Comparison of ENCODE assay signal across 9 mouse cellular contexts in genomic region chr2:27983884-27984283, GRCm38 (mm10).
DNase-seq lines count a peak whose midpoint lies in the region; ATAC-seq lines count a peak whose summit lies in the region.
"Had no signal": no experiment of that assay in that cellular context is flagged by ENCODE, and none has a peak within 500 bp of the region (broad histone marks: within the 10 kb centered on the region; RNA-seq: fewer than 3 reads in every experiment).

No protein-coding gene starts in this region.

- no peak overlapping the region for H3K9ac ChIP-seq in midbrain, embryonic 14.5 days (replicated peaks; ENCODE audit: low read length)
- H3K9ac ChIP-seq in midbrain, embryonic 16.5 days (ENCODE audit: low read depth, low read length) = no peak overlapping the region

- no peak for ATAC-seq in CD4-positive, CD25-positive, alpha-beta regulatory T cell, adult 4 months
- ATAC-seq in midbrain, embryonic 14.5 days (ENCODE audit: low FRiP score, low TSS enrichment) = no peak
- ATAC-seq in midbrain, embryonic 16.5 days = no peak
- ATAC-seq in granulocyte monocyte progenitor cell, adult 5-6 weeks (replicated peaks; ENCODE audit: poor library complexity, severe bottlenecking) = peak; percentile 62; the same call in 1 of the 2 replicates

- no peaks in the 10 kb centered on the region for H3K4me1 ChIP-seq in midbrain, embryonic 14.5 days (ENCODE audit: control insufficient read depth, insufficient read depth, low read length)
- no peaks in the 10 kb centered on the region for H3K4me1 ChIP-seq in midbrain, embryonic 16.5 days (ENCODE audit: control insufficient read depth, insufficient read depth, low read length)
- H3K4me1 ChIP-seq: megakaryocyte, embryonic 14.5 days had no signal

- no peak overlapping the region for H3K4me3 ChIP-seq in midbrain, embryonic 14.5 days (replicated peaks; ENCODE audit: low read depth, low read length)
- no peak overlapping the region for H3K4me3 ChIP-seq in midbrain, embryonic 16.5 days (ENCODE audit: low read depth, low read length)
- H3K4me3 ChIP-seq: megakaryocyte, embryonic 14.5 days had no signal

- H3K27ac ChIP-seq in midbrain, embryonic 14.5 days (replicated peaks; ENCODE audit: low read depth, low read length) = no peak overlapping the region
- no peak overlapping the region for H3K27ac ChIP-seq in midbrain, embryonic 16.5 days (ENCODE audit: low read length)

- WGBS in midbrain, embryonic 14.5 days = 56% methylated on average over 3 of the region's 3 CpGs
- WGBS in midbrain, embryonic 16.5 days = 55% methylated on average over 3 of the region's 3 CpGs

- DNase-seq in CD4-positive, CD25-positive, alpha-beta regulatory T cell, adult 2 months (ENCODE audit: low read depth, low spot score) = peak; percentile 7
- peak; percentile 58 for DNase-seq in midbrain, embryonic 14.5 days
- peak; percentile 64 for DNase-seq in cerebellum, adult 11-12 months
- peak; percentile 89 for DNase-seq in liver
- DNase-seq in right cerebral cortex, postnatal 14 days = peak; percentile 41

- H3K4me2 ChIP-seq in midbrain, embryonic 14.5 days (ENCODE audit: low read length) = no peak overlapping the region
- no peak overlapping the region for H3K4me2 ChIP-seq in midbrain, embryonic 16.5 days (ENCODE audit: low read length)

- H3K27me3 ChIP-seq in midbrain, embryonic 14.5 days (ENCODE audit: control insufficient read depth, insufficient read depth, low read length) = no peaks in the 10 kb centered on the region
- H3K27me3 ChIP-seq in midbrain, embryonic 16.5 days (ENCODE audit: control insufficient read depth, insufficient read depth, low read depth, low read length) = no peaks in the 10 kb centered on the region

- no peaks in the 10 kb centered on the region for H3K36me3 ChIP-seq in midbrain, embryonic 14.5 days (ENCODE audit: control insufficient read depth, insufficient read depth, low read length)
- no peaks in the 10 kb centered on the region for H3K36me3 ChIP-seq in midbrain, embryonic 16.5 days (ENCODE audit: control insufficient read depth, insufficient read depth, low read length)

- H3K9me3 ChIP-seq in midbrain, embryonic 14.5 days (ENCODE audit: control insufficient read depth, low read length) = no peaks in the 10 kb centered on the region
- no peaks in the 10 kb centered on the region for H3K9me3 ChIP-seq in midbrain, embryonic 16.5 days (replicated peaks; ENCODE audit: control insufficient read depth, low read length, poor library complexity, severe bottlenecking)
- H3K9me3 ChIP-seq: megakaryocyte, embryonic 14.5 days had no signal

Comparison
In these comparisons a context has a peak if more than half of its experiments do, and no peak if none do; other contexts are left out.
1. DNase-seq: peak in every context shown above with its lines; median percentile 89 in liver; 64 in cerebellum, adult 11-12 months; 58 in midbrain, embryonic 14.5 days; 41 in right cerebral cortex, postnatal 14 days; 7 in CD4-positive, CD25-positive, alpha-beta regulatory T cell, adult 2 months.